Mouse (Mus musculus): ENCODE measurements around the gene Magoh. TPM values are rescaled to one million over a fixed set of nuclear protein-coding genes. Genes with fewer than 3 reads are reported as not detected.
A peak's percentile ranks its signal among the peaks of the same experiment; 100 is the strongest.

Magoh gene
- polyA plus RNA-seq, 1 experiment = 28.4 TPM

DNA sequence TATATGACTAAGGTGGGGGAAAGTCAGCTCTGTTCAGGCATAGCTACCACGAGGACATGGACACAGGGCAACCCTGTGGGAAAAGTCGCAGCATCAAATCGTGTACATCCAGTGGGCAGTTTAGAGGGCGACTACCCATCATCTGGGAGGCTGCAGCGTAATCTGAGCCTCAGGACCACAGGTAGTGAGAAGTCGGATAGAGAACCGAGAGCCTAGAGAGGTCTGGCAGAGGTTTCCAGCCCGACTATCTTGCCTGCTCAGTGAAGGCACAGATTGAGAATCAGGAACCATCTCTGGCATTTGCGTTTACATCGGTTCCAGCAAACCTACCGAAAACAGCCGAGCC lies 9.8 kb downstream of the Magoh start:
- Histone ChIP-seq H3K27me3 (ENCODE audit: control insufficient read depth, insufficient read depth, low read length) (no peaks in the 10 kb centered on the region), H3K4me1 (ENCODE audit: control insufficient read depth, insufficient read depth, low read length) (peaks cover 5% of the 10 kb centered on the region), H3K27ac (ENCODE audit: control insufficient read depth, insufficient read depth, low read depth, low read length) (peak overlapping the region; percentile 88), H3K36me3 (ENCODE audit: control insufficient read depth, insufficient read depth, low read length) (no peaks in the 10 kb centered on the region; the same call in 1 of the 2 replicates), H3K4me3 (ENCODE audit: control insufficient read depth, low read depth, low read length) (peak overlapping the region; percentile 88)
- TF ChIP-seq POLR2A (IDR thresholded peaks at IDR 0.05; ENCODE audit: control insufficient read depth, low read depth, low read length) = no peak
- TF ChIP-seq CTCF (IDR thresholded peaks at IDR 0.05; ENCODE audit: control insufficient read depth, insufficient read depth, insufficient replicate concordance, low read depth, low read length) = no peak

DNA sequence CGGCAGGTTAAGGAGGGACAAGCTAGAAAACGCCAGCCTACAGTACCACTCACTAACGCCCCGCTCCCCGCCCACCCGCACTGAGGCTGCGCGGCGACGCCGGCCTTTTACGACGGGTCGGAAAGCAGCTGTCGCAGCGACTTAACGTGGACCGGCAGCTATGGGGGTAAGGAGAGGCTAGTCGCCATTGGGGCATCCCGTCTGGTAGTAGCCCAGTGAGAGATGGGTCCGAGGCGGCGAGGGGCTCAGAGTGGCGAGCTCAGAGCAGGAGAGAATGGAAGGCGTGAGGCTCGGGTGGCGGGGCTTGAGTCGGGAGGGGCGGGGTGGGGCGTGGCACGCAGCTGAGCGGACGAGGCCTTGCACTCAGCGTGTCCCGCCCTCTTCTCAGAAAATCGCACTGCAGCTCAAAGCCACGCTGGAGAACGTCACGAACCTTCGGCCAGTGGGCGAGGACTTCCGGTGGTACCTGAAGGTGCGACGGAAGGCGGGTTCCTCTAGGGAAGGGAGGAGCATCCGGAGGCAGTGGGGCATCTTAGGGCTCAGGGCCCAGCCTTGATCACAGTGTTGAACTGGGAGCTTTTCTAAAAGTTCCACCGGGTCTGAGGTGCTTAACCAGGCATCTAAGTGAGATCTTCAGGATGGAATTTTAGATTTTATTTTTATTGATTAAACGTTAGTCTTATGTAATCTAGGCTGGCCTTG lies 10.3 kb downstream of the Magoh start, which contains the start of gene 0610037L13Rik:
Gene 0610037L13Rik (plus strand): TSS at position 83 of the 702 bp plus-strand sequence.
- H3K27ac ChIP-seq (ENCODE audit: control insufficient read depth, insufficient read depth, low read depth, low read length) = peak within 1 kb of the TSS; percentile 88

DNA sequence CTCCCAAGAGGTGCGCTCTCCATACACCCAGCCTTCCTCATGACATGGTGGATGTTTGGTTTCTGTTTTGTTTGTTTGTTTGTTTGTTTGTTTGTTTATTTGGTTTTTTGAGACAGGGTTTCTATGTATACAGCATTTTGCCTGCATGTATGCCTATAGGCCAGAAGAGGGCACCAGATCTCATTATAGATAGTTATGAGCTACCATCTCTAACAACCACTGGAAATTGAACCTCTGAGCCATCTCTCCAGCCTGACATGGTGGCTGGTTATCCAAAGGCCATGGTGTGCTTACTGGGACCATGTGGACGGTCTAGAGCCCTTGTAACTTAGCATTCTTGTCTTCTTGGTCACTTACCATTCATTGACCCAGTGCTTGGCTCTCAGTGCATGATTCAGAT lies 13.1 kb downstream of the Magoh start:
- Histone ChIP-seq H3K4me1 (ENCODE audit: control insufficient read depth, insufficient read depth, low read length) (peaks cover 5% of the 10 kb centered on the region), H3K36me3 (ENCODE audit: control insufficient read depth, insufficient read depth, low read length) (peaks cover 2% of the 10 kb centered on the region), H3K27ac (ENCODE audit: control insufficient read depth, insufficient read depth, low read depth, low read length) (no peak overlapping the region), H3K4me3 (ENCODE audit: control insufficient read depth, low read depth, low read length) (no peak overlapping the region), H3K27me3 (ENCODE audit: control insufficient read depth, insufficient read depth, low read length) (no peaks in the 10 kb centered on the region)
- TF ChIP-seq POLR2A (IDR thresholded peaks at IDR 0.05; ENCODE audit: control insufficient read depth, low read depth, low read length) (no peak), CTCF (IDR thresholded peaks at IDR 0.05; ENCODE audit: control insufficient read depth, insufficient read depth, insufficient replicate concordance, low read depth, low read length) (no peak)

More for the DNA sequence above, 10.3 kb downstream of the Magoh start, which contains the start of gene 0610037L13Rik:
- H3K4me3 ChIP-seq (ENCODE audit: control insufficient read depth, low read depth, low read length) = peak within 1 kb of the TSS; percentile 88
- H3K27me3 ChIP-seq (ENCODE audit: control insufficient read depth, insufficient read depth, low read length) = no peaks in the 10 kb centered on the region
- no peaks in the 10 kb centered on the region; the same call in 1 of the 2 replicates for H3K36me3 ChIP-seq (ENCODE audit: control insufficient read depth, insufficient read depth, low read length)
- peaks cover 5% of the 10 kb centered on the region for H3K4me1 ChIP-seq (ENCODE audit: control insufficient read depth, insufficient read depth, low read length)
- TF ChIP-seq POLR2A (IDR thresholded peaks at IDR 0.05; ENCODE audit: control insufficient read depth, low read depth, low read length) (peak; percentile 90), CTCF (IDR thresholded peaks at IDR 0.05; ENCODE audit: control insufficient read depth, insufficient read depth, insufficient replicate concordance, low read depth, low read length) (no peak)

DNA sequence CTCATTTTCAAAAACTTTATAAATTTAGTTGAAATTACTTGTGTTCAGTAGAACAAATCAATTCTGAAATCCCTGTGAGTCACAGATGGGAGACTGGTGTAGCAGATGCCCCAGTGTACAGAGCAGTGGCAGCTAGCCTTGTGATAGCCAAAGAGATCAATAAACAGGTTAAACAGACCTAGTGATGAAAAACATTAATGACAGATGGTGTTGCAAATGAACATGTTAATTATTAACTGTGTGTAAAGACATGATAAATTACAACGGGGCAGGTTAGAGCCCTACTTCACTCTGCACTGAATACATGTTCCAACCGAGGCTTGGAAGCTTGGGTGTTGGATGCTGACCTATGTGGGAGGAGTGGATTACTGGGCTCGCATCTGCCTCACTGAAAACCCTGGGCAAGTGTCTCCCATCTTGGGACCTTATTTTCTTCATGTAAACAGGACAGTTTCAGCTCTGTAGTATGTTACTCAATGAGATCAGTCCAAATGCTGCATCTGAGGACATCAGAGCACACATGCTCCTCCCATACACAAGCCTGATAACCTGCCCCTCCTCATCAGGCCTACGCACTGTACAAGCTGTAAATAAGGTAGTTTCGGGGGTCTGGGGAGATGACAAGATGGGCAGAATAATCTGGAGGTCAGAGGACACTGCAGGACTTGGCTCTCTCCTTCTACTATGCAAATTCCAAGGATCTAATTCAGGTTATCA lies 19.8 kb downstream of the Magoh start:
- H3K36me3 ChIP-seq (ENCODE audit: control insufficient read depth, insufficient read depth, low read length) = peaks cover 3% of the 10 kb centered on the region

DNA sequence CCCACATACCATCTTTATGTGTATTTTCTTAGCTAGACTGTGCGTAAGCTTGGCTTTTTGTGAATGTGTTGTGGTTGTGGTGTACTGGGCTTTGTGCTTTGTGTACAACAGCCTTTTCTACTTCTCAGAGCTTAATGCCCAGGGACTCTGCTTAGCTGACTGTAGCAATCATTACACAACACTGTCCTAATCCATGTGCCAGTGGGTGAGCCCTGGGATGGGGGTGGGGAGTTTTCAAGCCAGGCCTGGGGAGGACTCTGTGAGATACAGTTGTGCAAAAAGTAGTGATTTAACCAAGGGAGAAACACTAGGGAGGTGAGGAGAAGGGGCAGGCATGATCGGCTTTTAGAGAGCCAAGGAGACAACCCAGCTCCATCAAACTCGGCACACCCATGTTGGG lies 20.7 kb downstream of the Magoh start:
- peaks cover 3% of the 10 kb centered on the region for H3K36me3 ChIP-seq (ENCODE audit: control insufficient read depth, insufficient read depth, low read length)

More for the DNA sequence above, 19.8 kb downstream of the Magoh start:
- TF ChIP-seq POLR2A (IDR thresholded peaks at IDR 0.05; ENCODE audit: control insufficient read depth, low read depth, low read length) = no peak
- TF ChIP-seq CTCF (IDR thresholded peaks at IDR 0.05; ENCODE audit: control insufficient read depth, insufficient read depth, insufficient replicate concordance, low read depth, low read length) = no peak
- no peak overlapping the region for H3K4me3 ChIP-seq (ENCODE audit: control insufficient read depth, low read depth, low read length)
- H3K27me3 ChIP-seq (ENCODE audit: control insufficient read depth, insufficient read depth, low read length) = no peaks in the 10 kb centered on the region
- H3K27ac ChIP-seq (ENCODE audit: control insufficient read depth, insufficient read depth, low read depth, low read length) = no peak overlapping the region
- H3K4me1 ChIP-seq (ENCODE audit: control insufficient read depth, insufficient read depth, low read length) = no peaks in the 10 kb centered on the region

DNA sequence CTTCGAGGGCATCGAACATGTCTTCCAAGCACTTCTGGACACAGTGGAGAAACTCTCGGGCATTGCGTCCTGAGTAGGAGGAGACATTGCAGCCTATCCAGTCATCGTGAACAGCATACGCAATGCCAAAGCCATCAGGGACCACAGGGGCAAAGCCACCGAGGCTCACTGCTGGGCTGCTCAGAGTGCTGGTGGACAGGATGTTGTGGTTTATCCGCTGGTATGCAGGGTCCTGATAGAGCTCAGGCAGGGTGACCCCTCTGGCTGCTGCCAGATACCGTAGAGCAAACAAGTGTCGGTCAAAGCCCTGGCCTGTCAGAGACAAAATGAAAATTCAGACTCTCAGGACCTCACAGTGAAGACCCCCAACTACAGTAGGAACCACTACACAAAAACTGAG lies 24.7 kb downstream of the Magoh start:
- Histone ChIP-seq H3K27me3 (ENCODE audit: control insufficient read depth, insufficient read depth, low read length) (no peaks in the 10 kb centered on the region), H3K36me3 (ENCODE audit: control insufficient read depth, insufficient read depth, low read length) (peaks cover 2% of the 10 kb centered on the region), H3K27ac (ENCODE audit: control insufficient read depth, insufficient read depth, low read depth, low read length) (no peak overlapping the region), H3K4me3 (ENCODE audit: control insufficient read depth, low read depth, low read length) (no peak overlapping the region), H3K4me1 (ENCODE audit: control insufficient read depth, insufficient read depth, low read length) (no peaks in the 10 kb centered on the region)
- no peak for TF ChIP-seq CTCF (IDR thresholded peaks at IDR 0.05; ENCODE audit: control insufficient read depth, insufficient read depth, insufficient replicate concordance, low read depth, low read length)
- TF ChIP-seq POLR2A (IDR thresholded peaks at IDR 0.05; ENCODE audit: control insufficient read depth, low read depth, low read length) = no peak

More for the DNA sequence above, 20.7 kb downstream of the Magoh start:
- Histone ChIP-seq H3K27me3 (ENCODE audit: control insufficient read depth, insufficient read depth, low read length) (no peaks in the 10 kb centered on the region), H3K4me3 (ENCODE audit: control insufficient read depth, low read depth, low read length) (no peak overlapping the region), H3K4me1 (ENCODE audit: control insufficient read depth, insufficient read depth, low read length) (no peaks in the 10 kb centered on the region), H3K27ac (ENCODE audit: control insufficient read depth, insufficient read depth, low read depth, low read length) (no peak overlapping the region)
- TF ChIP-seq POLR2A (IDR thresholded peaks at IDR 0.05; ENCODE audit: control insufficient read depth, low read depth, low read length) = no peak
- TF ChIP-seq CTCF (IDR thresholded peaks at IDR 0.05; ENCODE audit: control insufficient read depth, insufficient read depth, insufficient replicate concordance, low read depth, low read length) = no peak

DNA sequence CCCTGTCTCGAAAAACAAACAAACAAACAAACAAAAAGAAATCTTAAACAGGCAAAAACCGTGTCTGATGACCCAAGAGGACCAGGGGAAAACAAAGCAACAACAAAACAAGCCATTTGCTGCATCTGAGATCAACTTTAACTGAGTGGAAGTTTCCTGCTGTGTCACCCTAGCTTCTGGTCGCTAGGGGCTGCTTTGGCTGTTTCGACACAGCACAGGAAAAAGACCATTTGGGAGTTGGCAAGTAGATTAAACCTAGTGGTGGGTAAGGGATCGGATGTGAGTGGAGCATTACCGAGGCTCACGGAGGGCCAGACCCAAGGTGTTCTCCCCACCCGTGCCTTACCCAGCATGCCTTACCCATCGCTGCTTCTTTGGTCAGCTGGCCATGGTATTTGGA lies 27.0 kb downstream of the Magoh start:
- H3K27ac ChIP-seq (ENCODE audit: control insufficient read depth, insufficient read depth, low read depth, low read length) = no peak overlapping the region
- H3K4me3 ChIP-seq (ENCODE audit: control insufficient read depth, low read depth, low read length) = no peak overlapping the region
- no peaks in the 10 kb centered on the region for H3K27me3 ChIP-seq (ENCODE audit: control insufficient read depth, insufficient read depth, low read length)
- peaks cover 2% of the 10 kb centered on the region for H3K36me3 ChIP-seq (ENCODE audit: control insufficient read depth, insufficient read depth, low read length)
- H3K4me1 ChIP-seq (ENCODE audit: control insufficient read depth, insufficient read depth, low read length) = no peaks in the 10 kb centered on the region
- TF ChIP-seq POLR2A (IDR thresholded peaks at IDR 0.05; ENCODE audit: control insufficient read depth, low read depth, low read length) (no peak), CTCF (IDR thresholded peaks at IDR 0.05; ENCODE audit: control insufficient read depth, insufficient read depth, insufficient replicate concordance, low read depth, low read length) (no peak)
